Mouse (Mus musculus) lung, embryonic 14.5 days (tissue): ENCODE measurements around the gene Ankrd36. TPM values are rescaled to one million over a fixed set of nuclear protein-coding genes. Genes with fewer than 3 reads are reported as not detected.

Experiments used
- ATAC-seq: fragments of 200-750 bp; cut with Nextera tagmentation; 2 replicates; pipeline ENCODE4 v1.8.0; 2017; ENCODE audit warnings: mild to moderate bottlenecking, moderate TSS enrichment, moderate library complexity; ENCODE audit not compliant: insufficient read depth
- DNase-seq: peaks from one replicate; pipeline ENCODE4 v3.0.0-alpha.2; 2015
- H3K27ac ChIP-seq: fragments of 300-500 bp; sonication (generic); 2 replicates; pipeline ENCODE4 v1.5.1; 2014; ENCODE audit warnings: low read depth, mild to moderate bottlenecking, moderate library complexity
- H3K27me3 ChIP-seq: fragments of 300-500 bp; sonication (generic); 2 replicates; pipeline ENCODE4 v1.6.1; 2014; ENCODE audit warnings: low read length, control low read depth; ENCODE audit not compliant: insufficient read depth
- H3K36me3 ChIP-seq: fragments of 300-500 bp; sonication (generic); 2 replicates; pipeline ENCODE4 v1.6.1; 2014; ENCODE audit warnings: control low read depth; ENCODE audit not compliant: insufficient read depth
- H3K4me1 ChIP-seq: fragments of 300-500 bp; sonication (generic); 2 replicates; pipeline ENCODE4 v1.6.1; 2014; ENCODE audit warnings: antibody characterized with exemption, control low read depth; ENCODE audit not compliant: insufficient read depth
- H3K4me2 ChIP-seq: fragments of 300-500 bp; sonication (generic); 2 replicates; pipeline ENCODE4 v1.6.1; 2014; ENCODE audit warnings: mild to moderate bottlenecking
- H3K4me3 ChIP-seq: fragments of 300-500 bp; sonication (generic); 2 replicates; pipeline ENCODE4 v1.5.1; 2014; ENCODE audit warnings: low read depth, low read length
- H3K9ac ChIP-seq: fragments of 300-500 bp; sonication (generic); 2 replicates; pipeline ENCODE4 v1.6.1; 2014
- H3K9me3 ChIP-seq: fragments of 300-500 bp; sonication (generic); 2 replicates; pipeline ENCODE4 v1.6.1; 2016; ENCODE audit warnings: low read depth, low read length, control low read depth
- CTCF ChIP-seq: IDR thresholded peaks from 2 replicates; pipeline ENCODE4 v1.5.1; 2016; ENCODE audit warnings: antibody characterized with exemption, low read depth
- WGBS: fragments of 180-500 bp; shearing (Covaris S2); extraction: QIAGEN DNeasy Blood & Tissue Kit; methylation state at CpG from one replicate; pipeline ENCODE4 v1.1.7; 2014; 5-methylcytosine and 5-hydroxymethylcytosine counted together
- polyA plus RNA-seq: library from polyadenylated mRNA; unstranded; fragments of >200 nt; fragmentation: Nextera tagmentation; extraction: Ambion mirVana; gene quantifications from 2 replicates; pipeline ENCODE4 v1.2.1, GENCODE M21; 2014

The Ankrd36 gene
- polyA plus RNA-seq, 1 experiment from 2014 or later, result not detected

DNA sequence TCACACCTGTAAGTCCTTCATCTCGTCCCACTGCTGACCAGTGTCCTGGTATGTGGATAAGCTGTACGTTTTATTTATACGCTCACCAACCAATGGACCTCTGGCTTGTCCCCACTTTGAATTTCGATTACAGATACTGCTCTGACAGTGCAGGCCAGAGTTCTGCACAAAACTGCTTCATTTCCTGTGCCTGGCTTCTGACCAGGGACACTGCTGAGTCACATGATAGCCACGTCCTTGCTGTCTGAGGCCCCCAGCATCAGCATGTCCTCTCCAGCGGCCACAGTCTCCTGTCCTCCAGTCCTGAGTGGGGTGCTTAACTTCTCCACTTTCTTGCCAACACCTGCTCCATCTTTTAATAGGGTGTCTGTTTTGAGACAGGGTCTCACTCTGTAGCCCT is 113.1 kb downstream of the Ankrd36 start:
- no peaks in the 10 kb centered on the region for H3K27me3 ChIP-seq
- no peak overlapping the region for H3K9ac ChIP-seq
- H3K4me1 ChIP-seq, result no peaks in the 10 kb centered on the region
- ATAC-seq (no peak), DNase-seq (no peak)
- H3K4me3 ChIP-seq, result no peak overlapping the region
- no peak overlapping the region for H3K27ac ChIP-seq
- H3K9me3 ChIP-seq, result no peaks in the 10 kb centered on the region
- WGBS, result 49% methylated on average over 6 of the region's 6 CpGs
- TF ChIP-seq CTCF, result no peak
- no peak overlapping the region for H3K4me2 ChIP-seq
- no peaks in the 10 kb centered on the region for H3K36me3 ChIP-seq

- Histone ChIP-seq H3K27ac (no peak overlapping the region), H3K4me1 (no peaks in the 10 kb centered on the region), H3K4me3 (no peak overlapping the region), H3K36me3 (no peaks in the 10 kb centered on the region), H3K27me3 (no peaks in the 10 kb centered on the region), H3K9me3 (no peaks in the 10 kb centered on the region), H3K4me2 (no peak overlapping the region), H3K9ac (no peak overlapping the region)
- ATAC-seq (no peak), DNase-seq (no peak)
- 18% methylated on average over 7 of the region's 7 CpGs for WGBS
- TF ChIP-seq CTCF, result peak; percentile 10; the same call in 1 of the 2 replicates
Measured at GRCm38 (mm10) chr11:5684283-5684682, 114.8 kb downstream of the Ankrd36 start.

GRCm38 (mm10) chr11:5691775-5692174 is 122.3 kb downstream of the Ankrd36 start:
- DNase-seq, result peak; percentile 77
- TF ChIP-seq CTCF, result peak; percentile 67
- Histone ChIP-seq H3K9me3 (no peaks in the 10 kb centered on the region), H3K27ac (no peak overlapping the region), H3K4me2 (no peak overlapping the region), H3K27me3 (no peaks in the 10 kb centered on the region), H3K4me3 (no peak overlapping the region), H3K4me1 (no peaks in the 10 kb centered on the region), H3K36me3 (no peaks in the 10 kb centered on the region), H3K9ac (no peak overlapping the region)
- 23% methylated on average over 7 of the region's 7 CpGs for WGBS
- ATAC-seq, result no peak

- Histone ChIP-seq H3K9me3 (no peaks in the 10 kb centered on the region), H3K27me3 (no peaks in the 10 kb centered on the region), H3K36me3 (peaks cover 21% of the 10 kb centered on the region), H3K27ac (no peak overlapping the region), H3K9ac (no peak overlapping the region), H3K4me1 (no peaks in the 10 kb centered on the region), H3K4me3 (no peak overlapping the region), H3K4me2 (no peak overlapping the region)
- no peak for ATAC-seq
- 90% methylated on average over 7 of the region's 7 CpGs for WGBS
- DNase-seq, result no peak
- TF ChIP-seq CTCF, result no peak
Measured at GRCm38 (mm10) chr11:5700808-5701207, 131.3 kb downstream of the Ankrd36 start.

GRCm38 (mm10) chr11:5701300-5701699 is 131.8 kb downstream of the Ankrd36 start:
- Histone ChIP-seq H3K4me2 (no peak overlapping the region), H3K9me3 (no peaks in the 10 kb centered on the region), H3K9ac (no peak overlapping the region), H3K36me3 (peaks cover 23% of the 10 kb centered on the region), H3K27me3 (no peaks in the 10 kb centered on the region), H3K27ac (no peak overlapping the region), H3K4me3 (no peak overlapping the region), H3K4me1 (no peaks in the 10 kb centered on the region)
- DNase-seq (no peak), ATAC-seq (no peak)
- WGBS, result 58% methylated on average over 2 of the region's 2 CpGs
- no peak for TF ChIP-seq CTCF

- ATAC-seq, result no peak
- Histone ChIP-seq H3K4me3 (no peak overlapping the region), H3K36me3 (peaks cover 23% of the 10 kb centered on the region), H3K27me3 (no peaks in the 10 kb centered on the region), H3K9me3 (no peaks in the 10 kb centered on the region), H3K27ac (no peak overlapping the region), H3K4me1 (no peaks in the 10 kb centered on the region), H3K4me2 (no peak overlapping the region), H3K9ac (no peak overlapping the region)
- 100% methylated on average over 1 of the region's 1 CpGs for WGBS
- no peak for TF ChIP-seq CTCF
- DNase-seq, result no peak
Measured at GRCm38 (mm10) chr11:5701821-5702220, 132.3 kb downstream of the Ankrd36 start.

- Histone ChIP-seq H3K4me2 (no peak overlapping the region), H3K4me1 (no peaks in the 10 kb centered on the region), H3K27ac (no peak overlapping the region), H3K9me3 (no peaks in the 10 kb centered on the region), H3K27me3 (no peaks in the 10 kb centered on the region), H3K4me3 (no peak overlapping the region), H3K9ac (no peak overlapping the region), H3K36me3 (peaks cover 23% of the 10 kb centered on the region)
- DNase-seq, result no peak
- 75% methylated on average over 5 of the region's 5 CpGs for WGBS
- no peak for TF ChIP-seq CTCF
- ATAC-seq, result no peak
Measured at GRCm38 (mm10) chr11:5702271-5702956, 132.9 kb downstream of the Ankrd36 start.
